Mouse (Mus musculus) CH12.LX (cell line): ENCODE data around the gene Arl2bp. TPM values are rescaled to one million over a fixed set of nuclear protein-coding genes. Genes with fewer than 3 reads are reported as not detected.
A peak's percentile ranks its signal among the peaks of the same experiment; 100 is the strongest.

Source experiments
- DNase-seq: peaks from one replicate; pipeline ENCODE4 v3.0.0-alpha.2; 2013; ENCODE audit errors: extremely low read depth
- H3K27ac ChIP-seq: 2 replicates; pipeline ENCODE4 v1.5.1; 2012; ENCODE audit warnings: low read depth, mild to moderate bottlenecking, control low read depth, moderate library complexity; ENCODE audit not compliant: insufficient read depth
- H3K27me3 ChIP-seq: replicated peaks from 2 replicates; pipeline ENCODE3; 2012; ENCODE audit warnings: inconsistent platforms
- H3K36me3 ChIP-seq, 2 experiments: replicated peaks in 1 of 2; 2 replicates each; pipeline versions ENCODE3 to v1.6.1; 2012; ENCODE audit warnings: inconsistent platforms in 1 of 2, low read length in 1 of 2, mild to moderate bottlenecking in 1 of 2, mixed read lengths in 1 of 2, moderate library complexity in 1 of 2; ENCODE audit not compliant: control insufficient read depth in 1 of 2, insufficient read depth in 1 of 2
- H3K4me1 ChIP-seq, 2 experiments: 2 replicates each; pipeline ENCODE4 v1.6.1; 2012; ENCODE audit warnings: inconsistent platforms in 1 of 2, moderate library complexity in 1 of 2; ENCODE audit not compliant: insufficient read depth in 2 of 2, control insufficient read depth in 1 of 2
- H3K4me2 ChIP-seq: 2 replicates; pipeline ENCODE4 v1.6.1; 2012; ENCODE audit warnings: low read depth, mild to moderate bottlenecking, control low read depth; ENCODE audit not compliant: poor library complexity, insufficient read depth, severe bottlenecking
- H3K4me3 ChIP-seq, 3 experiments: fragments of 150-350 bp in 1 of 3; sonication (generic) in 1 of 3; replicated peaks in 1 of 3; 2 replicates each; pipeline versions ENCODE3 to v1.5.1; 2011 to 2012; ENCODE audit warnings: low read depth in 2 of 3, low read length in 2 of 3, mild to moderate bottlenecking in 2 of 3, moderate library complexity in 2 of 3, control low read depth in 1 of 3, improper control_type of control experiment in 1 of 3, inconsistent platforms in 1 of 3, mixed read lengths in 1 of 3; ENCODE audit not compliant: poor library complexity in 1 of 3
- H3K79me2 ChIP-seq: replicated peaks from 2 replicates; pipeline ENCODE4 v1.6.1; 2012; ENCODE audit warnings: mild to moderate bottlenecking, moderate library complexity; ENCODE audit not compliant: control insufficient read depth, poor library complexity, insufficient read depth, severe bottlenecking; ENCODE audit errors: extremely low read depth
- H3K9ac ChIP-seq: 2 replicates; pipeline ENCODE4 v1.6.1; 2012; ENCODE audit warnings: low read depth, mild to moderate bottlenecking, control low read depth, moderate library complexity; ENCODE audit not compliant: insufficient read depth
- H3K9me3 ChIP-seq: replicated peaks from 2 replicates; pipeline ENCODE3; 2012; ENCODE audit warnings: low read length, inconsistent platforms, mixed read lengths
- BHLHE40 ChIP-seq: IDR thresholded peaks from 2 replicates; pipeline ENCODE4 v1.6.1; 2011; ENCODE audit warnings: mild to moderate bottlenecking, low read depth, low read length, improper control_type of control experiment
- CHD2 ChIP-seq: IDR thresholded peaks from 2 replicates; pipeline ENCODE4 v1.6.1; 2011; ENCODE audit warnings: low read length, improper control_type of control experiment
- CTCF ChIP-seq, 2 experiments: IDR thresholded peaks in 1 of 2; conservative IDR thresholded peaks in 1 of 2; 2 replicates each; pipeline ENCODE4 v1.5.1; 2011 to 2012; ENCODE audit warnings: low read depth in 2 of 2, low read length in 2 of 2, improper control_type of control experiment in 1 of 2, inconsistent platforms in 1 of 2, mild to moderate bottlenecking in 1 of 2, moderate library complexity in 1 of 2
- E2F4 ChIP-seq: IDR thresholded peaks from 2 replicates; pipeline ENCODE4 v1.6.1; 2011; ENCODE audit warnings: low read depth, low read length, improper control_type of control experiment; ENCODE audit not compliant: insufficient replicate concordance
- ELF1 ChIP-seq: IDR thresholded peaks from 2 replicates; pipeline ENCODE4 v1.6.1; 2014; ENCODE audit warnings: low read depth, mild to moderate bottlenecking, inconsistent platforms, low read length, improper control_type of control experiment
- EP300 ChIP-seq: IDR thresholded peaks from 2 replicates; pipeline ENCODE4 v1.6.1; 2011; ENCODE audit warnings: low read length, improper control_type of control experiment
- ETS1 ChIP-seq: conservative IDR thresholded peaks from 2 replicates; pipeline ENCODE4 v1.6.1; 2012; ENCODE audit warnings: low read depth, mild to moderate bottlenecking, inconsistent platforms, low read length, improper control_type of control experiment, moderate library complexity
- GABPA ChIP-seq: IDR thresholded peaks from 2 replicates; pipeline ENCODE4 v1.6.1; 2012; ENCODE audit warnings: low read depth, low read length, improper control_type of control experiment, inconsistent platforms; ENCODE audit not compliant: insufficient replicate concordance
- IRF4 ChIP-seq: IDR thresholded peaks from 2 replicates; pipeline ENCODE4 v1.6.1; 2014; ENCODE audit warnings: low read depth, mild to moderate bottlenecking, inconsistent platforms, low read length, improper control_type of control experiment
- JUN ChIP-seq: IDR thresholded peaks from 2 replicates; pipeline ENCODE4 v1.6.1; 2011; ENCODE audit warnings: low read depth, mild to moderate bottlenecking, low read length, improper control_type of control experiment, moderate library complexity; ENCODE audit not compliant: insufficient read depth
- JUND ChIP-seq: conservative IDR thresholded peaks from 2 replicates; pipeline ENCODE4 v1.6.1; 2011; ENCODE audit warnings: low read depth, low read length, improper control_type of control experiment
- KAT2A ChIP-seq: IDR thresholded peaks from 2 replicates; pipeline ENCODE4 v1.6.1; 2012; ENCODE audit warnings: low read length, improper control_type of control experiment, inconsistent platforms; ENCODE audit not compliant: insufficient replicate concordance
- MAFK ChIP-seq: IDR thresholded peaks from 2 replicates; pipeline ENCODE4 v1.6.1; 2011; ENCODE audit warnings: low read length, improper control_type of control experiment; ENCODE audit not compliant: insufficient replicate concordance
- MAX ChIP-seq: IDR thresholded peaks from 2 replicates; pipeline ENCODE4 v1.6.1; 2011; ENCODE audit warnings: low read length, improper control_type of control experiment
- MAZ ChIP-seq: IDR thresholded peaks from 2 replicates; pipeline ENCODE4 v1.6.1; 2012; ENCODE audit warnings: low read depth, mild to moderate bottlenecking, inconsistent platforms, low read length, improper control_type of control experiment, moderate library complexity
- MEF2A ChIP-seq: IDR thresholded peaks from 2 replicates; pipeline ENCODE4 v1.6.1; 2014; ENCODE audit warnings: low read depth, mild to moderate bottlenecking, inconsistent platforms, low read length, improper control_type of control experiment, borderline replicate concordance
- MXI1 ChIP-seq: IDR thresholded peaks from 2 replicates; pipeline ENCODE4 v1.6.1; 2011; ENCODE audit warnings: mild to moderate bottlenecking, low read depth, low read length, improper control_type of control experiment
- MYC ChIP-seq: IDR thresholded peaks from 2 replicates; pipeline ENCODE4 v1.6.1; 2011; ENCODE audit warnings: low read depth, mild to moderate bottlenecking, improper control_type of control experiment, low read length
- NELFE ChIP-seq: IDR thresholded peaks from 2 replicates; pipeline ENCODE4 v1.6.1; 2011; ENCODE audit warnings: low read depth, low read length, improper control_type of control experiment
- NRF1 ChIP-seq: IDR thresholded peaks from 2 replicates; pipeline ENCODE4 v1.6.1; 2014; ENCODE audit warnings: low read depth, mild to moderate bottlenecking, inconsistent platforms, low read length, improper control_type of control experiment, moderate library complexity
- PAX5 ChIP-seq: IDR thresholded peaks from 2 replicates; pipeline ENCODE4 v1.6.1; 2012; ENCODE audit warnings: low read length, inconsistent platforms, mixed read lengths
- POLR2A ChIP-seq: IDR thresholded peaks from 2 replicates; pipeline ENCODE4 v1.6.1; 2011; ENCODE audit warnings: low read depth, mild to moderate bottlenecking, improper control_type of control experiment, low read length
- POLR2AphosphoS2 ChIP-seq: IDR thresholded peaks from 2 replicates; pipeline ENCODE4 v1.6.1; 2011; ENCODE audit warnings: low read depth, low read length, improper control_type of control experiment
- RAD21 ChIP-seq: IDR thresholded peaks from 2 replicates; pipeline ENCODE4 v1.6.1; 2011; ENCODE audit warnings: low read depth, mild to moderate bottlenecking, low read length, improper control_type of control experiment, moderate library complexity
- RCOR1 ChIP-seq: conservative IDR thresholded peaks from 2 replicates; pipeline ENCODE4 v1.6.1; 2012; ENCODE audit warnings: low read depth, mild to moderate bottlenecking, inconsistent platforms, low read length, improper control_type of control experiment
- SIN3A ChIP-seq: IDR thresholded peaks from 2 replicates; pipeline ENCODE4 v1.6.1; 2012; ENCODE audit warnings: low read length, improper control_type of control experiment, inconsistent platforms
- TBP ChIP-seq: conservative IDR thresholded peaks from 2 replicates; pipeline ENCODE4 v1.6.1; 2011; ENCODE audit warnings: low read depth, low read length, improper control_type of control experiment
- TCF12 ChIP-seq: IDR thresholded peaks from 2 replicates; pipeline ENCODE4 v1.6.1; 2014; ENCODE audit warnings: low read depth, mild to moderate bottlenecking, inconsistent platforms, low read length, improper control_type of control experiment
- UBTF ChIP-seq: IDR thresholded peaks from 2 replicates; pipeline ENCODE4 v1.6.1; 2012; ENCODE audit warnings: low read depth, mild to moderate bottlenecking, inconsistent platforms, low read length, improper control_type of control experiment, moderate library complexity
- USF1 ChIP-seq: IDR thresholded peaks from 2 replicates; pipeline ENCODE4 v1.6.1; 2014; ENCODE audit warnings: low read depth, mild to moderate bottlenecking, inconsistent platforms, low read length, improper control_type of control experiment
- USF2 ChIP-seq: conservative IDR thresholded peaks from 2 replicates; pipeline ENCODE4 v1.6.1; 2011; ENCODE audit warnings: low read depth, low read length, improper control_type of control experiment
- ZC3H11A ChIP-seq: IDR thresholded peaks from 2 replicates; pipeline ENCODE4 v1.6.1; 2012; ENCODE audit warnings: low read depth, mild to moderate bottlenecking, inconsistent platforms, low read length, improper control_type of control experiment
- ZKSCAN1 ChIP-seq: IDR thresholded peaks from 2 replicates; pipeline ENCODE4 v1.6.1; 2012; ENCODE audit warnings: low read depth, inconsistent platforms, low read length, improper control_type of control experiment, borderline replicate concordance
- ZMIZ1 ChIP-seq: IDR thresholded peaks from 2 replicates; pipeline ENCODE4 v1.6.1; 2012; ENCODE audit warnings: low read depth, mild to moderate bottlenecking, inconsistent platforms, low read length, improper control_type of control experiment
- ZNF384 ChIP-seq: IDR thresholded peaks from 2 replicates; pipeline ENCODE4 v1.6.1; 2012; ENCODE audit warnings: low read depth, low read length, improper control_type of control experiment, inconsistent platforms
- dilution Hi-C: fragments of 300-500 bp; cut with MboI; formaldehyde crosslinking; loops from 2 replicates; pipeline ENCODE4 v1.14.3; 2020; ENCODE audit warnings: low sequenced_read_pairs; ENCODE audit not compliant: extremely low pct_unique_long_range_greater_than_20kb, extremely low pct_ligation_motif_present
- in situ Hi-C: fragments of 300-500 bp; cut with MboI; formaldehyde crosslinking; loops from 3 replicates; pipeline ENCODE4 v1.14.3; 2019; ENCODE audit warnings: low sequenced_read_pairs, low pct_ligation_motif_present, low pct_unique_long_range_greater_than_20kb, mixed read lengths
- polyA plus RNA-seq: library from polyadenylated mRNA; unstranded; fragments of >175 nt; gene quantifications from 2 replicates; pipeline ENCODE4 v1.2.1, GENCODE M21; 2012; ENCODE audit warnings: low read depth; ENCODE audit not compliant: insufficient read length
- total RNA-seq, 2 experiments: library from RNA; depleted of rRNA; stranded (reverse); fragments of 300-350 nt in 1 of 2; fragments of >200 nt in 1 of 2; gene quantifications; 2 replicates each; pipeline ENCODE4 v1.2.3; 2012 to 2014

Gene Arl2bp
- total RNA-seq (2012; rRNA removed) = 24.8 and 29.4 TPM in 2 replicates
- total RNA-seq (2014; rRNA removed) = 71.2 and 85.1 TPM in 2 replicates
- 107 and 114 TPM in 2 replicates for polyA plus RNA-seq

- peak within 1 kb of the TSS; percentile 10; the same call in 1 of the 2 replicates for H3K27ac ChIP-seq
- peaks cover 0 to 13% of the 10 kb centered on the region in 2 experiments; a peak in 2 of 4 replicates for H3K4me1 ChIP-seq
- H3K27me3 ChIP-seq = no peaks in the 10 kb centered on the region
- in situ Hi-C loops (no loop called here), dilution Hi-C loops (no loop called here)
- H3K4me3 ChIP-seq = peak within 1 kb of the TSS; percentile 85 to 96 (median 91)
- peak within 1 kb of the TSS; percentile 98 for H3K9ac ChIP-seq
- H3K79me2 ChIP-seq = peaks cover 17% of the 10 kb centered on the region
- no peaks in the 10 kb centered on the region for H3K9me3 ChIP-seq
- peak within 1 kb of the TSS; percentile 74 for H3K4me2 ChIP-seq
- peak; percentile 95 for DNase-seq
- no peak for TF ChIP-seq NRF1
- TF ChIP-seq RCOR1 = no peak
- no peak for TF ChIP-seq MAFK
- peak; percentile 55; the same call in 1 of the 2 replicates for TF ChIP-seq ELF1
- no peak for TF ChIP-seq USF1
- TF ChIP-seq UBTF = peak; percentile 96
- TF ChIP-seq TBP = no peak
- peak; percentile 98 for TF ChIP-seq ZNF384
- TF ChIP-seq EP300 = no peak
- TF ChIP-seq MAX = 0 out of 2 replicates have a peak, but pooled peaks have one; percentile 26
- no peak for TF ChIP-seq USF2
- TF ChIP-seq JUND = no peak
- peak; percentile 84 for TF ChIP-seq SIN3A
- TF ChIP-seq ETS1 = no peak
- TF ChIP-seq GABPA = no peak
- peak; percentile 42; the same call in 1 of the 2 replicates for TF ChIP-seq MEF2A
- TF ChIP-seq POLR2A = peak; percentile 85
- TF ChIP-seq E2F4 = no peak
- TF ChIP-seq ZKSCAN1 = no peak
- TF ChIP-seq PAX5 = no peak
- peak; percentile 76 for TF ChIP-seq NELFE
- TF ChIP-seq MXI1 = peak; percentile 87
- TF ChIP-seq ZMIZ1 = peak; percentile 83
- TF ChIP-seq IRF4 = 0 out of 2 replicates have a peak, but pooled peaks have one; percentile 7
- no peak for TF ChIP-seq MYC
- TF ChIP-seq BHLHE40 = no peak
- TF ChIP-seq CHD2 = peak; percentile 94
- no peak for TF ChIP-seq ZC3H11A
- TF ChIP-seq MAZ = no peak
- TF ChIP-seq CTCF (conservative IDR thresholded peaks at IDR 0.05 in 1 of 2, IDR thresholded peaks at IDR 0.05 in 1 of 2; ENCODE audit: low read depth in 2 of 2, low read length in 2 of 2) = no peak
- no peak for TF ChIP-seq RAD21
- peak; percentile 46; the same call in 1 of the 2 replicates for TF ChIP-seq TCF12
- TF ChIP-seq KAT2A = 0 out of 2 replicates have a peak, but pooled peaks have one; percentile 29
- TF ChIP-seq POLR2AphosphoS2 = 0 out of 2 replicates have a peak, but pooled peaks have one; percentile 28
- no peak for TF ChIP-seq JUN
- peaks cover 14 to 27% of the 10 kb centered on the region in 2 experiments for H3K36me3 ChIP-seq
Measured at GRCm38 (mm10) chr8:94666456-94667308, at the start of gene Arl2bp. Gene Arl2bp, plus strand, starts transcription at chr8:94666600.
